Mouse (Mus musculus) embryonic facial prominence, embryonic 10.5 days (tissue): Measurements from ENCODE around the gene 1700023F06Rik. TPM values are rescaled to one million over a fixed set of nuclear protein-coding genes. Genes with fewer than 3 reads are reported as not detected.

Source experiments
- DNase-seq: peaks from one replicate; pipeline ENCODE4 v3.0.0-alpha.2; 2017; ENCODE audit warnings: low spot score
- H3K27ac ChIP-seq: fragments of 300-500 bp; sonication (generic); replicated peaks from 2 replicates; pipeline ENCODE4 v1.5.1; 2016; ENCODE audit warnings: mild to moderate bottlenecking
- H3K27me3 ChIP-seq: fragments of 300-500 bp; sonication (generic); replicated peaks from 2 replicates; pipeline ENCODE4 v1.6.1; 2016; ENCODE audit warnings: low read depth, mild to moderate bottlenecking; ENCODE audit not compliant: poor library complexity, severe bottlenecking
- H3K36me3 ChIP-seq: fragments of 300-500 bp; sonication (generic); replicated peaks from 2 replicates; pipeline ENCODE4 v1.6.1; 2016; ENCODE audit warnings: mild to moderate bottlenecking, moderate library complexity
- H3K4me1 ChIP-seq: fragments of 300-500 bp; sonication (generic); 2 replicates; pipeline ENCODE4 v1.6.1; 2016
- H3K4me3 ChIP-seq: fragments of 300-500 bp; sonication (generic); 2 replicates; pipeline ENCODE4 v1.5.1; 2016; ENCODE audit warnings: mild to moderate bottlenecking, moderate library complexity
- H3K9me3 ChIP-seq: fragments of 300-500 bp; sonication (generic); 2 replicates; pipeline ENCODE4 v1.6.1; 2016; ENCODE audit warnings: mild to moderate bottlenecking
- WGBS: fragments of 180-500 bp; shearing (Covaris S2); methylation state at CpG from one replicate; pipeline ENCODE4 v1.1.7; 2016; 5-methylcytosine and 5-hydroxymethylcytosine counted together
- polyA plus RNA-seq: library from polyadenylated mRNA; unstranded; fragments of >200 nt; fragmentation: Nextera tagmentation; extraction: Ambion mirVana; gene quantifications from 2 replicates; pipeline ENCODE4 v1.2.1, GENCODE M21; 2016

Gene 1700023F06Rik
- 0.47 and 0.49 TPM in 2 replicates for polyA plus RNA-seq

- Histone ChIP-seq H3K36me3 (no peaks in the 10 kb centered on the region), H3K4me1 (no peaks in the 10 kb centered on the region), H3K27ac (no peak within 1 kb of the TSS), H3K4me3 (no peak within 1 kb of the TSS), H3K9me3 (0 out of 2 replicates have a peak, but pooled peaks cover 3% of the 10 kb centered on the region), H3K27me3 (no peaks in the 10 kb centered on the region)
- no peak for DNase-seq
- WGBS, result 91% methylated on average over 3 of the region's 3 CpGs
Measured at GRCm38 (mm10) chr11:103208458-103208857, at the start of gene 1700023F06Rik. Gene 1700023F06Rik, minus strand, starts transcription at chr11:103208558.

GRCm38 (mm10) chr11:103257938-103258481 lies 49.7 kb upstream of the 1700023F06Rik start:
- 91% methylated on average over 4 of the region's 4 CpGs for WGBS
- H3K4me3 ChIP-seq, result no peak overlapping the region

GRCm38 (mm10) chr11:103253605-103254004 lies 45.2 kb upstream of the 1700023F06Rik start:
- no peaks in the 10 kb centered on the region for H3K9me3 ChIP-seq
- H3K4me3 ChIP-seq, result no peak overlapping the region
- no peak for DNase-seq
- no peaks in the 10 kb centered on the region for H3K36me3 ChIP-seq
- peaks cover 13% of the 10 kb centered on the region for H3K4me1 ChIP-seq
- 90% methylated on average over 5 of the region's 5 CpGs for WGBS
- peaks cover 8% of the 10 kb centered on the region for H3K27me3 ChIP-seq
- no peak overlapping the region for H3K27ac ChIP-seq

More at GRCm38 (mm10) chr11:103257938-103258481, 49.7 kb upstream of the 1700023F06Rik start:
- DNase-seq, result no peak
- no peak overlapping the region for H3K27ac ChIP-seq
- peaks cover 10% of the 10 kb centered on the region for H3K4me1 ChIP-seq
- no peaks in the 10 kb centered on the region for H3K9me3 ChIP-seq
- 0 out of 2 replicates have a peak, but pooled peaks cover 5% of the 10 kb centered on the region for H3K27me3 ChIP-seq
- H3K36me3 ChIP-seq, result no peaks in the 10 kb centered on the region

- no peak overlapping the region for H3K4me3 ChIP-seq
- no peak for DNase-seq
- peaks cover 8% of the 10 kb centered on the region for H3K27me3 ChIP-seq
- H3K27ac ChIP-seq, result no peak overlapping the region
- no peaks in the 10 kb centered on the region for H3K36me3 ChIP-seq
- WGBS, result 90% methylated on average over 5 of the region's 5 CpGs
- no peaks in the 10 kb centered on the region for H3K9me3 ChIP-seq
- peaks cover 25% of the 10 kb centered on the region for H3K4me1 ChIP-seq
Measured at GRCm38 (mm10) chr11:103252380-103252779, 44.0 kb upstream of the 1700023F06Rik start.

GRCm38 (mm10) chr11:103250324-103250723 lies 42.0 kb upstream of the 1700023F06Rik start:
- no peak for DNase-seq
- Histone ChIP-seq H3K4me1 (peaks cover 40% of the 10 kb centered on the region), H3K27ac (no peak overlapping the region), H3K9me3 (no peaks in the 10 kb centered on the region), H3K4me3 (no peak overlapping the region), H3K36me3 (no peaks in the 10 kb centered on the region), H3K27me3 (peaks cover 3% of the 10 kb centered on the region)
- WGBS, result 94% methylated on average over 3 of the region's 3 CpGs

GRCm38 (mm10) chr11:103249509-103249908 lies 41.2 kb upstream of the 1700023F06Rik start:
- Histone ChIP-seq H3K36me3 (no peaks in the 10 kb centered on the region), H3K4me1 (peaks cover 40% of the 10 kb centered on the region), H3K9me3 (no peaks in the 10 kb centered on the region), H3K27ac (no peak overlapping the region; the same call in 1 of the 2 replicates), H3K27me3 (peaks cover 3% of the 10 kb centered on the region), H3K4me3 (no peak overlapping the region)
- WGBS, result 52% methylated on average over 6 of the region's 6 CpGs
- no peak for DNase-seq

- no peaks in the 10 kb centered on the region for H3K9me3 ChIP-seq
- WGBS, result 59% methylated on average over 5 of the region's 5 CpGs
- H3K27me3 ChIP-seq, result peaks cover 3% of the 10 kb centered on the region
- H3K4me1 ChIP-seq, result peaks cover 40% of the 10 kb centered on the region
- H3K27ac ChIP-seq, result peak overlapping the region; percentile 40; the same call in 1 of the 2 replicates
- no peak overlapping the region for H3K4me3 ChIP-seq
- no peaks in the 10 kb centered on the region; the same call in 1 of the 2 replicates for H3K36me3 ChIP-seq
- DNase-seq, result no peak
Measured at GRCm38 (mm10) chr11:103248837-103249236, 40.5 kb upstream of the 1700023F06Rik start.

GRCm38 (mm10) chr11:103247504-103248177 lies 39.3 kb upstream of the 1700023F06Rik start:
- H3K27ac ChIP-seq, result peak overlapping the region; percentile 32; the same call in 1 of the 2 replicates

GRCm38 (mm10) chr11:103246731-103247290 lies 38.5 kb upstream of the 1700023F06Rik start:
- Histone ChIP-seq H3K4me3 (no peak overlapping the region), H3K27me3 (peaks cover 3% of the 10 kb centered on the region), H3K9me3 (no peaks in the 10 kb centered on the region), H3K4me1 (peaks cover 43% of the 10 kb centered on the region), H3K27ac (peak overlapping the region; percentile 30; the same call in 1 of the 2 replicates), H3K36me3 (peaks cover 4% of the 10 kb centered on the region; the same call in 1 of the 2 replicates)
- 85% methylated on average over 4 of the region's 4 CpGs for WGBS
- no peak for DNase-seq

More at GRCm38 (mm10) chr11:103247504-103248177, 39.3 kb upstream of the 1700023F06Rik start:
- Histone ChIP-seq H3K4me1 (peaks cover 40% of the 10 kb centered on the region), H3K9me3 (no peaks in the 10 kb centered on the region), H3K36me3 (no peaks in the 10 kb centered on the region; the same call in 1 of the 2 replicates), H3K4me3 (no peak overlapping the region), H3K27me3 (peaks cover 3% of the 10 kb centered on the region)
- DNase-seq, result no peak
- WGBS, result 83% methylated on average over 11 of the region's 11 CpGs

- 77% methylated on average over 10 of the region's 10 CpGs for WGBS
- DNase-seq, result no peak
- H3K27ac ChIP-seq, result 0 out of 2 replicates have a peak overlapping the region, but pooled peaks have one; percentile 30
Measured at GRCm38 (mm10) chr11:103246081-103246730, 37.8 kb upstream of the 1700023F06Rik start.

GRCm38 (mm10) chr11:103244856-103245255 lies 36.5 kb upstream of the 1700023F06Rik start:
- WGBS, result 95% methylated on average over 4 of the region's 4 CpGs
- H3K27ac ChIP-seq, result no peak overlapping the region
- no peak for DNase-seq
- H3K4me3 ChIP-seq, result no peak overlapping the region
- H3K9me3 ChIP-seq, result no peaks in the 10 kb centered on the region
- peaks cover 49% of the 10 kb centered on the region for H3K4me1 ChIP-seq
- peaks cover 16% of the 10 kb centered on the region for H3K36me3 ChIP-seq
- peaks cover 2% of the 10 kb centered on the region for H3K27me3 ChIP-seq

More at GRCm38 (mm10) chr11:103246081-103246730, 37.8 kb upstream of the 1700023F06Rik start:
- Histone ChIP-seq H3K27me3 (peaks cover 3% of the 10 kb centered on the region), H3K36me3 (peaks cover 7% of the 10 kb centered on the region; the same call in 1 of the 2 replicates), H3K4me1 (peaks cover 45% of the 10 kb centered on the region), H3K9me3 (no peaks in the 10 kb centered on the region), H3K4me3 (no peak overlapping the region)

- WGBS, result 53% methylated on average over 7 of the region's 7 CpGs
- no peak overlapping the region for H3K4me3 ChIP-seq
- peaks cover 55% of the 10 kb centered on the region for H3K36me3 ChIP-seq
- peaks cover 15% of the 10 kb centered on the region for H3K4me1 ChIP-seq
- H3K27me3 ChIP-seq, result no peaks in the 10 kb centered on the region
- no peak for DNase-seq
- H3K9me3 ChIP-seq, result no peaks in the 10 kb centered on the region
- H3K27ac ChIP-seq, result no peak overlapping the region
Measured at GRCm38 (mm10) chr11:103240740-103241139, 32.4 kb upstream of the 1700023F06Rik start.
